Mouse (Mus musculus): Measurements from ENCODE around the gene Slc22a2.

DNA sequence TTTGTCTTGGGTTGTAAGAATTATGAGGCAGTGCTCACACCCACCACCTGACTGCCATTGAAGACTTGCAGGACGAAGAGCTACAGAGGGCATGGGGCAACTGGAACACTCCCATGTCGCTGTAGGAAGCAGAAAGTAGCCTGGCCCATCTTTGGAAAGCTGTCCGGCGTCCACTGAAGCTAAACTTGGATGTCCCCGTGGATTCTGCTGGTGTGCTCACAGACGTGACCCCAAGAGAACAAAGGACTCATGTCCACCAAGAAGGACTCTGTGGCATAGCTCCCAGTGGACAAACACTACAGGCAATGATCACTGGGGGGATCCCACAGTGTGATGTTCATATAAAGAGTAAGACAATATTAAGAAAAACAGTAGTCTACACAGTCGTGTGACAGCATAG lies 74.9 kb downstream of the Slc22a2 start:
- TF ChIP-seq CTCF (IDR thresholded peaks at IDR 0.05; ENCODE audit: low read depth, low read length) (no peak), POLR2A (IDR thresholded peaks at IDR 0.05; ENCODE audit: borderline replicate concordance, low read depth, low read length) (no peak)

All from bone marrow macrophage, adult 2 months (primary cell).